Mouse (Mus musculus) myocyte (in vitro differentiated cells): ENCODE data around the gene Methig1. TPM values are rescaled to one million over a fixed set of nuclear protein-coding genes. Genes with fewer than 3 reads are reported as not detected.
"Not testable (repeated sequence)": the region's sequence is repeated elsewhere in the genome, so short reads cannot be mapped to it uniquely, and the experiment has no call there.

ENCODE experiments used
- H3K27me3 ChIP-seq: one replicate; pipeline ENCODE4 v1.6.1; 2011; ENCODE audit not compliant: control insufficient read depth, insufficient read depth, insufficient read length
- H3K36me3 ChIP-seq: one replicate; pipeline ENCODE4 v1.6.1; 2011; ENCODE audit not compliant: control insufficient read depth, insufficient read depth
- H3K4me2 ChIP-seq: one replicate; pipeline ENCODE4 v1.6.1; 2011; ENCODE audit warnings: low read depth, control low read depth
- H3K4me3 ChIP-seq: one replicate; pipeline ENCODE4 v1.5.1; 2011; ENCODE audit warnings: mild to moderate bottlenecking, control low read depth, moderate library complexity
- H3K79me2 ChIP-seq: one replicate; pipeline ENCODE4 v1.6.1; 2011; ENCODE audit not compliant: control insufficient read depth, insufficient read depth
- H3ac ChIP-seq: one replicate; pipeline ENCODE4 v1.6.1; 2011; ENCODE audit not compliant: control insufficient read depth, insufficient read length
- CEBPB ChIP-seq: IDR thresholded peaks from 2 replicates; pipeline ENCODE4 v1.6.1; 2011; ENCODE audit warnings: mild to moderate bottlenecking, moderate library complexity; ENCODE audit not compliant: poor library complexity, insufficient read depth, severe bottlenecking
- E2F4 ChIP-seq: IDR thresholded peaks from one replicate; pipeline ENCODE4 v1.6.1; 2011; ENCODE audit warnings: mild to moderate bottlenecking, control low read depth, moderate library complexity; ENCODE audit not compliant: insufficient read depth
- MAX ChIP-seq: IDR thresholded peaks from one replicate; pipeline ENCODE4 v1.6.1; 2011; ENCODE audit warnings: low read depth, mild to moderate bottlenecking, control low read depth
- MYOD1 ChIP-seq, 3 experiments: IDR thresholded peaks; one replicate each; pipeline ENCODE4 v1.6.1; 2011; ENCODE audit warnings: control low read depth in 2 of 3, low read depth in 2 of 3, mild to moderate bottlenecking in 2 of 3, moderate library complexity in 1 of 3; ENCODE audit not compliant: insufficient read length in 2 of 3, control insufficient read depth in 1 of 3
- MYOG ChIP-seq, 3 experiments: IDR thresholded peaks; one replicate each; pipeline ENCODE4 v1.6.1; 2011; ENCODE audit warnings: control low read depth in 2 of 3, low read depth in 2 of 3, mild to moderate bottlenecking in 2 of 3; ENCODE audit not compliant: insufficient read length in 2 of 3, control insufficient read depth in 1 of 3, insufficient read depth in 1 of 3
- POLR2A ChIP-seq: IDR thresholded peaks from one replicate; pipeline ENCODE4 v1.6.1; 2011; ENCODE audit warnings: low read depth, mild to moderate bottlenecking, control low read depth, moderate library complexity; ENCODE audit not compliant: insufficient read length
- POLR2AphosphoS2 ChIP-seq: IDR thresholded peaks from one replicate; pipeline ENCODE4 v1.6.1; 2011; ENCODE audit warnings: low read depth, control low read depth; ENCODE audit not compliant: insufficient read length
- REST ChIP-seq: IDR thresholded peaks from one replicate; pipeline ENCODE4 v1.6.1; 2011; ENCODE audit warnings: mild to moderate bottlenecking, control low read depth, moderate library complexity; ENCODE audit not compliant: insufficient read depth, insufficient read length
- SRF ChIP-seq: IDR thresholded peaks from one replicate; pipeline ENCODE4 v1.6.1; 2011; ENCODE audit warnings: low read depth; ENCODE audit not compliant: control insufficient read depth, insufficient read length
- TCF12 ChIP-seq: IDR thresholded peaks from one replicate; pipeline ENCODE4 v1.6.1; 2011; ENCODE audit warnings: mild to moderate bottlenecking, control low read depth; ENCODE audit not compliant: poor library complexity, insufficient read depth, severe bottlenecking
- TCF3 ChIP-seq: IDR thresholded peaks from one replicate; pipeline ENCODE4 v1.6.1; 2011; ENCODE audit warnings: low read depth, control low read depth; ENCODE audit not compliant: insufficient read length
- USF1 ChIP-seq: IDR thresholded peaks from one replicate; pipeline ENCODE4 v1.6.1; 2011; ENCODE audit warnings: low read depth, mild to moderate bottlenecking, control low read depth, moderate library complexity
- polyA plus RNA-seq: library from polyadenylated mRNA; unstranded; fragments of >200 nt; fragmentation: generic; extraction: Trizol; gene quantifications from one replicate; pipeline ENCODE4 v1.2.1, GENCODE M21; 2012; ENCODE audit warnings: missing spikeins

The Methig1 gene
- polyA plus RNA-seq = not detected

DNA sequence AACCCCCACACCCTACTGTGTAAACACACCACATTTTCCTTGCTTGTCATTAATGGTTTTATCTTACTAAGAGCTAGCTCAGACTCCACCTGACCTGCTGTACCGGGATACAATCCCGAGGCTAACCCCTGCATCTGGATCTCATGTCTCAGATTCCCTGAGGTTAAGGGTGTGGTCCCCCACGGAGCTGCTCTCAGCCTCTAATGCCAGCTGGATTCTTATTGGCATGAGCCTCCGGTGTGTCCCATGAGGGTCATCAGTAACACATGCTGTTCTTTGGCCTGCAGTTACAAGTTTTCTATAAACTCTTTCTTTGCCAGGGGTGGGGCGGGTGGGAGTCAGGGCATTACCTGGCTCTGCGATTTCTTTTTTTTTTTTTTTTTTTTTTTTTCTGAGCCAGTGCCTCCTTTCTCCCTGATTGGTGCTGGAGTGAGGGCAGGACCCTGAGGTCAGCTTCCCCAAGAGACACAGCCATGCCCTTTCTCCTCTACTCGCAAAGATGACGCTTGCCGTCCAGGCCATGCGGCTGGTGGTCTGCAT is at the start of gene Methig1, which contains the start of gene Mettl7a2:
TSS of gene Methig1 (plus strand) at position 439 of the 540 bp plus-strand sequence.
TSS of gene Mettl7a2 (plus strand) at position 490 of the 540 bp plus-strand sequence.
- no peaks in the 10 kb centered on the region for H3K79me2 ChIP-seq
- no peak within 1 kb of the TSS for H3K4me3 ChIP-seq
- no peak within 1 kb of the TSS for H3K4me2 ChIP-seq
- TF ChIP-seq MYOG (IDR thresholded peaks at IDR 0.05; ENCODE audit: control insufficient read depth in 1 of 3, insufficient read depth in 1 of 3, insufficient read length in 2 of 3, low read depth in 2 of 3) (no peak), TCF12 (no peak), MYOD1 (IDR thresholded peaks at IDR 0.05; ENCODE audit: control insufficient read depth in 1 of 3, insufficient read length in 2 of 3, low read depth in 2 of 3) (no peak), POLR2AphosphoS2 (no peak), USF1 (no peak), POLR2A (no peak), CEBPB (no peak), TCF3 (no peak), E2F4 (no peak), MAX (no peak), REST (no peak), SRF (no peak)
- H3ac ChIP-seq = no peak within 1 kb of the TSS
- H3K36me3 ChIP-seq = no peaks in the 10 kb centered on the region
- peaks cover 15% of the 10 kb centered on the region for H3K27me3 ChIP-seq

DNA sequence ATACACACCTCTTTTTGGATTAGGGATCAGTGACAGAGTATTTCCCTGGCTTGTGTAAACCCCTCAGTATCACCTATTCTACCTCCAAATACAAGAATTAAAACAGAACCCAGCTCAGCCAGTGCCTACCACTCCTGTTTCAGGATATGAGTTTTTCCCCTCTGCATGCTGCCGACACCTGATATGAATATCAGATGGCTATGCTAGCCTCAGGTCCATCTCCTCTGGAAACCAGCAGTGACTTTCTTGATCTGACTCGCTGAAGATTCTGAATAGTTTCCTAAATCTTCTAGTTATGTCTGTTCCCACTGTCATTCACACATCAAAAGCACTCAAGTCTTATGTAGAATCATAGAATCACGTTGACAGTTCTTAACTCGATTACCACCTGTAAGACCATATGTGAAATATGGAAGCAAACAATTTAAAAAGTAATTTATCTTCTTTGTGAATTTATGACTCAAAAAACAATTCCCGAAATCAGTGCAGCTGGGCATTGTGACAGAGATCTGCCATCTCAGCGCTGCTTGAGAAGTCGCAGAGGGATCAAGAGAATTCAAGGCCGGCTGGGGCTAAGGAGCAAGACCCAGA is 49.4 kb upstream of the Methig1 start:
- TF ChIP-seq MAX = no peak
- TF ChIP-seq TCF12 = no peak
- no peak for TF ChIP-seq REST
- no peak for TF ChIP-seq MYOG (IDR thresholded peaks at IDR 0.05; ENCODE audit: control insufficient read depth in 1 of 3, insufficient read depth in 1 of 3, insufficient read length in 2 of 3, low read depth in 2 of 3)
- no peak for TF ChIP-seq POLR2AphosphoS2
- TF ChIP-seq SRF = no peak
- no peak for TF ChIP-seq TCF3
- no peak for TF ChIP-seq POLR2A
- TF ChIP-seq USF1 = no peak
- no peak for TF ChIP-seq MYOD1 (IDR thresholded peaks at IDR 0.05; ENCODE audit: control insufficient read depth in 1 of 3, insufficient read length in 2 of 3, low read depth in 2 of 3)
- TF ChIP-seq E2F4 = no peak
- TF ChIP-seq CEBPB = no peak
- Histone ChIP-seq H3K36me3 (no peaks in the 10 kb centered on the region), H3ac (no peak overlapping the region), H3K4me2 (peak overlapping the region; percentile 93), H3K4me3 (peak overlapping the region; percentile 48), H3K27me3 (no peaks in the 10 kb centered on the region), H3K79me2 (no peaks in the 10 kb centered on the region)

DNA sequence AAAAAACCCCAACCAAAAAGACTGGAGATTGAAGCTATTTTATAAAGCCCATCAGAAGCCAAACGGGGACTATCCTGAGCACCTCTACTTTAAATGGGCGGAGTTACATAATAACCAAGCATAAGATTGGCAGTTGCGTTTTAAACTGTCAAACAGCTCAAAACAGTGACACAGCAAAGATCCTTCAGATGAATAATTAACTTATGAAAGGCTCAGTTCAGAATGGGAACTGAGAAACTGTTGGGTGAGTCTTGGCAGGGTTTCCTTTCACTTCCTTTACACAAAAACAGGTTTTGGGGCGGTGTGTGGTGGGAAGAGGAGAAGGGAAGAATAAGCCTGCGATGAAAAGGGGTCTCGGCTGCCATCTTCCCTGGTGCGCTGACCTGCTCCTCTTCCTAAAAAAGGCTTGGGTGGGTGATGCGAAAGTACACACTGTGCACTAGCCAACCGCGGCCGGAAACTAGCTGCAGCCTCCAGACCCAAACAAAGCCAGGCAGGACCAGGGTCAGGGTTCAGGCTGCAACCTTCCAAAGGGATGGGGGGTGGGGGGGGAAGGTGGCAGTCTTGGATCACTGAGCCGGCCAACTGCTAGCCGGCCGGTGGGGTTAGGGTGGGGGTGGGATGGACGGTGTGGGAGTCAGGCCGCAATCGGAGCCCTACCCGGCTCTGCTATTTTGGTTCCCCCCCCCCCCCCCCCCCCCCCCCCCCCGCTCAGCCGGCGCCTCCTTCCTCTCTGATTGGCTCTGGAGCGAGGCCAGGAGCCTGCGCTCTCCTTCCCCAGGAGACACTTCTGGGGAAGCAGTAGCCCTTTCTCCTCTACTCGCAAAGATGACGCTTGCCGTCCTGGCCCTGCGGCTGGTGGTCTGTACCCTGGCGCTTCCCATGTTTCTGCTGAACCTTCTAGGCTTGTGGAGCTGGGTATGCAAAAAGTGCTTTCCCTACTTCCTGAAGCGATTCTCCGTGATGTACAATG is 48.6 kb upstream of the Methig1 start, which contains the start of gene Mettl7a1:
TSS of gene Mettl7a1 (plus strand) at position 122 of the 973 bp plus-strand sequence.
- H3K4me2 ChIP-seq = peak within 1 kb of the TSS; percentile 93
- no peaks in the 10 kb centered on the region for H3K36me3 ChIP-seq
- H3K79me2 ChIP-seq = no peaks in the 10 kb centered on the region
- no peaks in the 10 kb centered on the region for H3K27me3 ChIP-seq
- H3ac ChIP-seq = no peak within 1 kb of the TSS
- peak within 1 kb of the TSS; percentile 48 for H3K4me3 ChIP-seq
- TF ChIP-seq POLR2AphosphoS2 (peak; percentile 75), POLR2A (peak; percentile 74), MAX (no peak)

DNA sequence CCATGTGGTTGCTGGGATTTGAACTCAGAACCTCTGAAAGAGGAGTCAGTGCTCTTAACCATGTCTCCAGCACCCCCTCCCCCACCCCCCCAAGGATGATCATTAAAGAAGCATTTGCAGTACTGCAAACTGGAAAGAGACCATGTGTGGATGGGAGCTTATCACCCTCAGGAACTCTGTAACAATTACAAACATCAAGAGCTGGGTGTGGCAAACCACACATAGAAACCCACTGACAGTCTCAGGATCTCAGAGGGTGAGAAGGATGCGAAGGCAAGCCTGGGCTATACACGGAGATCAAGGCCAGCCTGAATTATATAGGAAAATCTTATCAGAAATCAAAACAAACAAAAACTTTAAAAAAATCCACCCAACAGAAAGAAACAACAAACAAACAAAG is 46.7 kb upstream of the Methig1 start:
- TF ChIP-seq TCF12 (no peak), USF1 (no peak), POLR2A (no peak), REST (no peak), CEBPB (no peak), MYOD1 (IDR thresholded peaks at IDR 0.05; ENCODE audit: control insufficient read depth in 1 of 3, insufficient read length in 2 of 3, low read depth in 2 of 3) (no peak), E2F4 (no peak), SRF (no peak), MAX (no peak), MYOG (IDR thresholded peaks at IDR 0.05; ENCODE audit: control insufficient read depth in 1 of 3, insufficient read depth in 1 of 3, insufficient read length in 2 of 3, low read depth in 2 of 3) (no peak), POLR2AphosphoS2 (no peak), TCF3 (no peak)
- no peaks in the 10 kb centered on the region for H3K36me3 ChIP-seq
- H3K4me2 ChIP-seq = no peak overlapping the region
- H3ac ChIP-seq = no peak overlapping the region
- peak overlapping the region; percentile 48 for H3K4me3 ChIP-seq
- no peaks in the 10 kb centered on the region for H3K27me3 ChIP-seq
- H3K79me2 ChIP-seq = no peaks in the 10 kb centered on the region

DNA sequence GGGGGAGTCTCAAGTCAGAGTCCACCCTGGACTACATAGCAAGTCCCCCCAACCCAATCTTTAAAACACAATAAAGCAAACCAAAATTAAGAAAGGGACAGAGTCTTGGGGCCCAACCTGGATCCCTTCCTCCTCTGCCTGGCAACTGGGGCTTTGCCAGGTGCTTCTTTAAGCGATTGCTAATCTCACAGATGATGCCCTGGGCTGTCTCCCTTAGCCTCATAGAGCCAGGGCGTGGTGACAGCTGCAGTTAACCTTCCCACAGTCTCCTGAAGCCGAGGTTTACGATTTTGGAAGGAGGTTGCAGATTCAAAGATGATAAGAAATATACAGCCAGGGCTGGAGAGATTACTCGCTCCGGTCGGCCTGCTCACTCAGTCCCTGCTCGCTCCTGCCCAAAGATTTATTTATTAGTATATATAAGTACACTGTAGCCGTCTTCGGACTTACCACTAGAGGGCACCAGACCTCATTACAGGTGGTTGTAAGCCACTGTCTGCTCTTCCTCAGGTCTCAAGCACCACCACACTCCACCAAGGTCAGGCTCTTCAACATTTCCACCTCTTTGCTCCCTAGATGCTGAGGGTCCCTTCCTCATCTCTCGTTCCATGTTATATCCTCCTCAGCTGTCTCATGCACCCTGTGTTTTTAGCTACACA is 45.4 kb upstream of the Methig1 start:
- H3K4me3 ChIP-seq, H3K4me2 ChIP-seq, H3K27me3 ChIP-seq, H3K36me3 ChIP-seq, H3ac ChIP-seq, H3K79me2 ChIP-seq: not testable (repeated sequence)
